Mouse (Mus musculus) lung, adult 2 months (tissue): Measurements from ENCODE around the gene Spef2.

Source experiments
- CTCF ChIP-seq: fragments of 200-500 bp; IDR thresholded peaks from 2 replicates; pipeline ENCODE4 v1.5.1; 2011; ENCODE audit warnings: mild to moderate bottlenecking, low read length, control low read depth; ENCODE audit not compliant: insufficient read depth
- POLR2A ChIP-seq: fragments of 200-500 bp; IDR thresholded peaks from 2 replicates; pipeline ENCODE4 v1.6.1; 2011; ENCODE audit warnings: low read depth, mild to moderate bottlenecking, control low read depth, low read length, borderline replicate concordance; ENCODE audit errors: extremely low read depth

- TF ChIP-seq CTCF (no peak), POLR2A (no peak)
Observed at GRCm38 (mm10) chr15:9589939-9590338, 158.7 kb downstream of the Spef2 start.
